In the genomic region with DNA sequence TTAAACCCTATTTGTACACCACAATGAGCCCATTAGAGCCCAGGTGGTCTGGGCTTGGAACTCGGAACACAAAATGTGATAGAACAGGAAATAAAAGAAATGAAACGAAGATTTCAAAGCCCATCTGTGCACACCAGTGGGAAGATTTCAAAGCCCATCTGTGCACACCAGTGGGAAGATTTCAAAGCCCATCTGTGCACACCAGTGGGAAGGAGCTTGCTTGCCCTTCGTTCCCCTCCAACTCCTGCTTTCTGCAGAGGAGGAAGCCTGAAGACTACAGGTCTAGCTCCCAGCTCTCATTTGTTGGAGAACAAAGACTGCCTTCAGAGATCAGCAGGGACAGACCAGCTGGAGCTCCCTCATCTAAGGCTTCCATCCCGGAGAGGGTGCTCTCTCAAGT, we compare ENCODE assay signal across 28 mouse cellular contexts. TPM values are rescaled to one million over a fixed set of nuclear protein-coding genes. Genes with fewer than 3 reads are reported as not detected.
A peak's percentile ranks its signal among the peaks of the same experiment; 100 is the strongest.
DNase-seq lines count a peak whose midpoint lies in the region; ATAC-seq lines count a peak whose summit lies in the region.
"Not testable (repeated sequence)": the region's sequence is repeated elsewhere in the genome, so short reads cannot be mapped to it uniquely, and the experiment has no call there.
"Had no signal": no experiment of that assay in that cellular context is flagged by ENCODE, and none has a peak within 500 bp of the region (broad histone marks: within the 10 kb centered on the region; RNA-seq: fewer than 3 reads in every experiment).

No protein-coding gene starts in this region.

- H3K4me2 ChIP-seq in hindbrain, embryonic 15.5 days: not testable (repeated sequence)

- not testable (repeated sequence) for H3K4me3 ChIP-seq in hindbrain, embryonic 15.5 days

- H3K36me3 ChIP-seq in hindbrain, embryonic 15.5 days: not testable (repeated sequence)

- 0 out of 2 replicates have a peak, but pooled peaks have one; percentile 47 for ATAC-seq in hindbrain, embryonic 15.5 days (ENCODE audit: low FRiP score, low read depth)
- ATAC-seq in megakaryocyte, adult 5-6 weeks (ENCODE audit: poor library complexity, severe bottlenecking): 0 out of 2 replicates have a peak, but pooled peaks have one; percentile 17

- H3K9ac ChIP-seq in hindbrain, embryonic 15.5 days: not testable (repeated sequence)

- 38% methylated on average over 4 of the region's 4 CpGs for WGBS in hindbrain, embryonic 15.5 days

- H3K27me3 ChIP-seq in hindbrain, embryonic 15.5 days: not testable (repeated sequence)

- H3K4me1 ChIP-seq in hindbrain, embryonic 15.5 days (replicated peaks): not testable (repeated sequence)

- not testable (repeated sequence) for H3K9me3 ChIP-seq in hindbrain, embryonic 15.5 days

- DNase-seq in cerebellum, postnatal 10 days: peak; percentile 6 to 9
- DNase-seq in frontal cortex, postnatal 36 days (ENCODE audit: low spot score in 2 of 2): peak; percentile 8 to 17
- peak; percentile 24 to 70 for DNase-seq in layer of hippocampus, adult 18-20 months (ENCODE audit: low spot score in 2 of 2)
- peak; percentile 37 to 47 for DNase-seq in layer of hippocampus, postnatal 14 days (ENCODE audit: low spot score in 2 of 2)
- DNase-seq in right cerebral cortex, postnatal 25 days: peak; percentile 23

- H3K27ac ChIP-seq in hindbrain, embryonic 15.5 days (replicated peaks): not testable (repeated sequence)

RNA-seq across cellular contexts. Expression of a gene that starts 10.9 kb away (rescaled TPM):
- polyA plus RNA-seq in hindbrain, embryonic 15.5 days (2015; fragmentation: Nextera tagmentation; extraction: Ambion mirVana): not detected in 2 replicates
- total RNA-seq in layer of hippocampus, adult 18-20 months (2021): under 1 TPM in 1 of 2 experiments, not detected in 1; 0.46 TPM
- total RNA-seq in layer of hippocampus, postnatal 14 days (2021): not detected
- total RNA-seq in megakaryocyte, adult 5-6 weeks (2015): 7.5 and 8.9 TPM in 2 replicates
- 0.92 and 4.3 TPM in 2 replicates for total RNA-seq in megakaryocyte, adult 5-6 weeks (2017)
- total RNA-seq: adrenal gland, adult 18-20 months; adrenal gland, postnatal 4 days; G1E; gastrocnemius, postnatal 14 days; heart, postnatal 36 days; left cerebral cortex, adult 2 months; left cerebral cortex, postnatal 4 days had no signal
- polyA plus RNA-seq: embryonic facial prominence, embryonic 11.5 days; forebrain, embryonic 10.5 days; frontal cortex, adult 2 months; G1E; heart, embryonic 11.5 days; hindbrain, embryonic 13.5 days; intestine, embryonic 16.5 days; limb, embryonic 15.5 days; liver, embryonic 16.5 days; lung, embryonic 16.5 days; midbrain, embryonic 15.5 days; neural tube, embryonic 12.5 days; Patski; testis, adult 2 months; urinary bladder, adult 2 months had no signal

RNA-seq across cellular contexts. Expression of a gene that starts 26.0 kb away (rescaled TPM):
- polyA plus RNA-seq in hindbrain, embryonic 15.5 days (2015; fragmentation: Nextera tagmentation; extraction: Ambion mirVana): not detected in 2 replicates
- total RNA-seq in layer of hippocampus, adult 18-20 months (2021): not detected
- not detected for total RNA-seq in layer of hippocampus, postnatal 14 days (2021)
- total RNA-seq in megakaryocyte, adult 5-6 weeks (2015): not detected in 2 replicates
- not detected in 2 replicates for total RNA-seq in megakaryocyte, adult 5-6 weeks (2017)
- total RNA-seq: adrenal gland, adult 18-20 months; adrenal gland, postnatal 4 days; G1E; gastrocnemius, postnatal 14 days; heart, postnatal 36 days; left cerebral cortex, adult 2 months; left cerebral cortex, postnatal 4 days had no signal
- polyA plus RNA-seq: embryonic facial prominence, embryonic 11.5 days; forebrain, embryonic 10.5 days; frontal cortex, adult 2 months; G1E; heart, embryonic 11.5 days; hindbrain, embryonic 13.5 days; intestine, embryonic 16.5 days; limb, embryonic 15.5 days; liver, embryonic 16.5 days; lung, embryonic 16.5 days; midbrain, embryonic 15.5 days; neural tube, embryonic 12.5 days; Patski; testis, adult 2 months; urinary bladder, adult 2 months had no signal

RNA-seq across cellular contexts. Expression of a gene that starts 26.4 kb away (rescaled TPM):
- 0.54 and 0.96 TPM in 2 replicates for polyA plus RNA-seq in hindbrain, embryonic 15.5 days (2015; fragmentation: Nextera tagmentation; extraction: Ambion mirVana)
- total RNA-seq in layer of hippocampus, adult 18-20 months (2021): 1 to 10 TPM; 2.4 to 3.7 TPM
- total RNA-seq in layer of hippocampus, postnatal 14 days (2021): 1 to 10 TPM; 1.0 to 1.1 TPM
- not detected in 2 replicates for total RNA-seq in megakaryocyte, adult 5-6 weeks (2015)
- total RNA-seq in megakaryocyte, adult 5-6 weeks (2017): not detected in 2 replicates
- total RNA-seq: adrenal gland, adult 18-20 months; gastrocnemius, postnatal 14 days had no signal
- polyA plus RNA-seq: embryonic facial prominence, embryonic 11.5 days; forebrain, embryonic 10.5 days; G1E; heart, embryonic 11.5 days; hindbrain, embryonic 13.5 days; midbrain, embryonic 15.5 days; Patski had no signal

RNA-seq across cellular contexts. Expression of a gene that starts 30.2 kb away (rescaled TPM):
- not detected in 2 replicates for polyA plus RNA-seq in hindbrain, embryonic 15.5 days (2015; fragmentation: Nextera tagmentation; extraction: Ambion mirVana)
- not detected for total RNA-seq in layer of hippocampus, adult 18-20 months (2021)
- not detected for total RNA-seq in layer of hippocampus, postnatal 14 days (2021)
- not detected in 2 replicates for total RNA-seq in megakaryocyte, adult 5-6 weeks (2015)
- not detected in 2 replicates for total RNA-seq in megakaryocyte, adult 5-6 weeks (2017)
- total RNA-seq: adrenal gland, adult 18-20 months; adrenal gland, postnatal 4 days; gastrocnemius, postnatal 14 days; heart, postnatal 36 days; left cerebral cortex, adult 2 months; left cerebral cortex, postnatal 4 days had no signal
- polyA plus RNA-seq: embryonic facial prominence, embryonic 11.5 days; forebrain, embryonic 10.5 days; frontal cortex, adult 2 months; G1E; heart, embryonic 11.5 days; hindbrain, embryonic 13.5 days; intestine, embryonic 16.5 days; limb, embryonic 15.5 days; liver, embryonic 16.5 days; lung, embryonic 16.5 days; midbrain, embryonic 15.5 days; neural tube, embryonic 12.5 days; Patski; testis, adult 2 months; urinary bladder, adult 2 months had no signal

RNA-seq across cellular contexts. Expression of a gene that starts 49.2 kb away (rescaled TPM):
- 0.84 and 1.4 TPM in 2 replicates for polyA plus RNA-seq in hindbrain, embryonic 15.5 days (2015; fragmentation: Nextera tagmentation; extraction: Ambion mirVana)
- under 1 TPM; 0.30 to 0.66 TPM for total RNA-seq in layer of hippocampus, adult 18-20 months (2021)
- total RNA-seq in layer of hippocampus, postnatal 14 days (2021): under 1 TPM in 1 of 2 experiments, not detected in 1; 0.74 TPM
- total RNA-seq in megakaryocyte, adult 5-6 weeks (2015): 288 and 294 TPM in 2 replicates
- 303 and 351 TPM in 2 replicates for total RNA-seq in megakaryocyte, adult 5-6 weeks (2017)
- polyA plus RNA-seq: embryonic facial prominence, embryonic 11.5 days; heart, embryonic 11.5 days; Patski had no signal
